Mouse (Mus musculus): ENCODE results near the gene Evi2b. TPM values are rescaled to one million over a fixed set of nuclear protein-coding genes. Genes with fewer than 3 reads are reported as not detected.

Gene Evi2b
- polyA plus RNA-seq, 1 experiment: 13.5 TPM

DNA sequence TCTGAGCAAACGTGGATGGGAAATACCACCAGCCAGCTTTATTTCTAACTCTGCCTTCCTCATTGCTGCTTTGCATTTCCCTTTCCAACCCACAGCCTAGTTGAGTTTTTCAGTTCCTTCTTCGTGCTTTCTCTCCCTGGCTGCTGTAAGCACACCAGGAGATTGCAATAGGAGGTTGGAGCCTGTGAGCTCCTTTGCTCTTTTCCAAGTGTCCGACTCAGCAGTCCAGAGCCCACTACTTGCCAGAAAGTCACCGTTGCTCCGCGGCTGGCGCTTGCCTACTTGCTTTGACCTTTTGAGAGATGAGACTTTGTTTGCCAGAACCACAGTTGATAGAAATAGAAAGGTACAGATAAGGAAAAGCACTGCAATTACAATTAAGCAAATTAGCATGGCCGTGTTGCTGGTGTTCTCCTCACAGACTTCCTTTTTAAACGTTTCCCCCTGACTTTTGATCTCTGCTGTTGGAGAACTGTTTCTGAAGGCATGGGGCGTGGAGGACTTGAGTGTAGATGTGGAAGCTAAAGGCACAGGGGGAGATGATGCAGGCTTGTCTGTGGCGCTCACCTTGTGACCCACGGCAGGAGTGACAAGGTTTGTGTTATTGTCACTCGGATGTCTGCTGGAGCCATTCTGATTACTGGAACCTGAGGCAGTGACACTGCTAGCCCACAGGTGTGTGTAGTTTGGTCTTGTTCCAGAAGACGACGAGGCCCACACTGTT lies 3.6 kb upstream of the Evi2b start:
- no peaks in the 10 kb centered on the region for H3K27me3 ChIP-seq (replicated peaks)
- H3K4me1 ChIP-seq: peaks cover 84% of the 10 kb centered on the region
- TF ChIP-seq GATA1 (IDR thresholded peaks at IDR 0.05; ENCODE audit: borderline replicate concordance, low read length) (no peak), FLI1 (IDR thresholded peaks at IDR 0.05; ENCODE audit: low read length) (no peak)
- H3K4me3 ChIP-seq (replicated peaks): peak overlapping the region; percentile 74
- H3K9me3 ChIP-seq: no peaks in the 10 kb centered on the region
- peaks cover 14% of the 10 kb centered on the region for H3K36me3 ChIP-seq (replicated peaks; ENCODE audit: low read length)

DNA sequence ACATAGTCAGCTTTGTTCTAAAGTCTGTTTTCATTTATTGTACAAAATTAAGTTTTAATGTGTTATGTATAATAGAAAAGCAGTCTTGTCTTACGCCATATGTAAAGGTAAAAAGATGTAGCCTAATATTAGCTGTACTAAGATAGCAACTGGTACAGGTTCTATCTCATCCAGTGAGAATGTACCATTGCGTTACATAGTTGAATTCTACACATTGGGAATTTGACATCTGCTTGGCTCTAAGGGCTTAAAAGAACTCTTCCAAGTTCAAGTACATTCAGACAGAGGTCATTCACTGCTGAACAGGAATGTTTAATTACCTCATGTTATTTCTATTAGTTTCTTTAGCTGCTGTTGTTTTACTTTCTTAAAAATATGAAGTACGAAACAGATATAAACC lies 3.0 kb upstream of the Evi2b start:
- Histone ChIP-seq H3K4me1 (peaks cover 84% of the 10 kb centered on the region), H3K36me3 (replicated peaks; ENCODE audit: low read length) (peaks cover 15% of the 10 kb centered on the region), H3K9me3 (no peaks in the 10 kb centered on the region), H3K27me3 (replicated peaks) (no peaks in the 10 kb centered on the region), H3K4me3 (replicated peaks) (no peak overlapping the region)
- TF ChIP-seq FLI1 (IDR thresholded peaks at IDR 0.05; ENCODE audit: low read length): no peak
- TF ChIP-seq GATA1 (IDR thresholded peaks at IDR 0.05; ENCODE audit: borderline replicate concordance, low read length): no peak

DNA sequence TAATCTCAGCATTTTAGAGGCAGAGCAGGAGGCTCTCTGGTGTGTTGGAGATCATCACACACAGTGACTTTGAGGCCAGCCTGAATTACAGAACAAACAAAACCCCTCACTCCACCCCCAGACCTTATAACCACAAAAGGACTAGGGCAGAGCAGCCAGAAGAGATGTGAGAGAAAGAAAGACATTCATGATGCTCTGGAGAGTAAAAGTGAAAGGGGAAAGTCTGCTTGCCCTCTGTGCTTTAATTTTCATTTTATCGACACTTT lies 681 bp upstream of the Evi2b start:
- Histone ChIP-seq H3K36me3 (replicated peaks; ENCODE audit: low read length) (peaks cover 22% of the 10 kb centered on the region), H3K27me3 (replicated peaks) (no peaks in the 10 kb centered on the region), H3K9me3 (no peaks in the 10 kb centered on the region), H3K4me3 (replicated peaks) (peak overlapping the region; percentile 93), H3K4me1 (peaks cover 81% of the 10 kb centered on the region)
- TF ChIP-seq GATA1 (IDR thresholded peaks at IDR 0.05; ENCODE audit: borderline replicate concordance, low read length) (no peak), FLI1 (IDR thresholded peaks at IDR 0.05; ENCODE audit: low read length) (no peak)

DNA sequence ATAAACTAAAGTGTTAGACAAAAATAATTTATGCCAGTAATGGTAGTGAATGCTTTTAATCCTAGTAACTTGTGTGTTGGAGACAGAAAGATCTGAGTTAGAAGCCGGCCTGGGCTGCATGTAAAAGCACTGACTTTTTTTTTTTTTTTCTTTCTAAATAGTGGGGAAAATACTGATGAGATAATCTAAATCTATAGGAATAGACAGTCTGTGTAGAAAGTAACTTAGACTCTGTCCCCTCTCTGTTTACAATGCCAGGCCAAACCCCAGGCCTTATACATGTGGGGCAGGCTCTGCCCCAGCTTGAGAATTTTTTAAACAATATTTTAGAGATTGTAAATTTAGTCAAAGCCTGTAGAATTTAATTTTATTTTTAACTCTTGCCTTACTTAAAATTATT lies 618 bp downstream of the Evi2b start:
- peaks cover 81% of the 10 kb centered on the region for H3K4me1 ChIP-seq
- peak overlapping the region; percentile 93 for H3K4me3 ChIP-seq (replicated peaks)
- H3K9me3 ChIP-seq: no peaks in the 10 kb centered on the region
- H3K27me3 ChIP-seq (replicated peaks): no peaks in the 10 kb centered on the region
- TF ChIP-seq FLI1 (IDR thresholded peaks at IDR 0.05; ENCODE audit: low read length) (no peak), GATA1 (IDR thresholded peaks at IDR 0.05; ENCODE audit: borderline replicate concordance, low read length) (no peak)
- peaks cover 34% of the 10 kb centered on the region for H3K36me3 ChIP-seq (replicated peaks; ENCODE audit: low read length)

DNA sequence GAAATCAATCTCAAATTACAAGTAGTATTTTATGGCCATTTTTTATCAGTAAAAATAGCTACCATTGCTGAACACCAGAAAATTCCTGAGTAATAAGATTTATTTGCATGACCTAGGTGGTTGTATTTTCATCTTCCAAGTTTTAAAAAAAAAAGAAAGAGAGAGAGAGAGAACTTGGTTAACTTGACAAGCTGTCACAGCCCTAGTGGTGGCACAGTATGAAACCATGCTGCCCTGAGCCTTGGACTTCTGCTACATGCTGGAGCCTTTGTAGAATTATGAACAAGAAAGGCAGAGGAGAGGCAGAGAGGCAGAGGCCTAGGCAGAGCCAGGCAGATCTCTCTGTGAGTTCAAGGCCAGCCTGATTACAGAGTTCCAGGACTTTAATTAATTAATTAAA lies 1.6 kb downstream of the Evi2b start:
- peaks cover 33% of the 10 kb centered on the region for H3K36me3 ChIP-seq (replicated peaks; ENCODE audit: low read length)
- no peaks in the 10 kb centered on the region for H3K9me3 ChIP-seq
- peaks cover 77% of the 10 kb centered on the region for H3K4me1 ChIP-seq
- TF ChIP-seq FLI1 (IDR thresholded peaks at IDR 0.05; ENCODE audit: low read length) (no peak), GATA1 (IDR thresholded peaks at IDR 0.05; ENCODE audit: borderline replicate concordance, low read length) (no peak)
- H3K4me3 ChIP-seq (replicated peaks): peak overlapping the region; percentile 89
- H3K27me3 ChIP-seq (replicated peaks): no peaks in the 10 kb centered on the region

DNA sequence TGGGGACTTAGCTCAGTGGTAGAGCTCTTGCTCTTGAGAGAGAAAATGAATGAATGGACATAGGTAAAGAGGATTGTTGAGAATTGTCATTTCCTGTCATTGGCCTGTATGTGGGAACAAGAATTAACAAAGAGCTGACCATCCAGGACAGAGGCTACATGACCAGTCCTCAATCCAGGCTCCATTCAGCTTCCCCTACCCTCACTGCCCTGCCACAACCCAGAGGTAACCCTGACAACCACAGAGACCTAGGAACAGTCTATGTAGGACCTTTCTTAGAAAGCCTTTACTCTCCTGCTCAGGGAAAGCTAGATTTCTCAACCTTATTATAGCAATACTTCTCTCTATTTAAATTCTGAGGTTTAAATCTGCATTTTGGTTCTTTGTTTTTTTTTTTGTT lies 2.8 kb downstream of the Evi2b start:
- peak overlapping the region; percentile 84 for H3K4me3 ChIP-seq (replicated peaks)
- H3K36me3 ChIP-seq (replicated peaks; ENCODE audit: low read length): peaks cover 38% of the 10 kb centered on the region
- no peak for TF ChIP-seq GATA1 (IDR thresholded peaks at IDR 0.05; ENCODE audit: borderline replicate concordance, low read length)
- TF ChIP-seq FLI1 (IDR thresholded peaks at IDR 0.05; ENCODE audit: low read length): no peak
- peaks cover 75% of the 10 kb centered on the region for H3K4me1 ChIP-seq
- H3K27me3 ChIP-seq (replicated peaks): no peaks in the 10 kb centered on the region
- no peaks in the 10 kb centered on the region for H3K9me3 ChIP-seq

DNA sequence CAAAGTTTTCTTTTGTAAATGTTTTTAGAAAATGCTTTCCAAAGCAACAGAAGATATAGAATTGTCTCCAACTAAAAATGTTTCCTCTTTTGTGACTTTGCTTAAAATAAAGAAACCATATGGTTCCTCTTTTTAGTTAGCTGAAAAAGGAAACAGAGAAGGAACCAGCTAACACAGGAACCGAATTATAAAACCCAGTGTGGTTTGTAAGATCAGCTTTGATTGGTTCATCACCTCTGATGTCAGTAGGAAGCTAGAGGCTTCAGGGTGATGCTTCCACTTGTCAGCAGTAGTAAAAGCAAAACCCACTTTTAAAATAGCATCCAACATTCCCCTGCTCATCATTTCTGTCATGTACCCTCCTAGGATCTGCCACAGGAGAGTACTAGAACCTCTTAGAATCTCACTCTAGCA lies 3.7 kb downstream of the Evi2b start:
- Histone ChIP-seq H3K9me3 (no peaks in the 10 kb centered on the region), H3K4me1 (peaks cover 74% of the 10 kb centered on the region), H3K36me3 (replicated peaks; ENCODE audit: low read length) (peaks cover 46% of the 10 kb centered on the region), H3K27me3 (replicated peaks) (no peaks in the 10 kb centered on the region), H3K4me3 (replicated peaks) (peak overlapping the region; percentile 78)
- TF ChIP-seq GATA1 (IDR thresholded peaks at IDR 0.05; ENCODE audit: borderline replicate concordance, low read length): no peak
- TF ChIP-seq FLI1 (IDR thresholded peaks at IDR 0.05; ENCODE audit: low read length): no peak

DNA sequence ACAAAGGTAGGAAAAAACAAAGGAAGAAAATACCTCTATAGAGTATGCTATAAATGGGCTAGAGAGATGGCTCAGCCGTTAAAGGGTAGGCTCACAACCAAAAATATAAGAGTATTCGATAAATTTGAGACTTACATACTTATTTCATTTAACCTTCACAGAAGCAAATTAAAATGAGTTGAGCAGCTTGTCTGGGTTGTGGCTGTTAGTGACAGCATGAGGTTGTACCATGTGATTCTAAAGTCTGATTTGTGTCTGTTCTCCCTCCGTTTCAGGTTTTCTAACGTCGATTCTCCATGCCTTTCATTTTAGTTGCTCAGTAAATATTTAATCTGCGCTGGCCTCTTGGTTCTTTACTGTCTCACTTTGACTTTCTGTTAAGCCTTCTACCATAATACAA lies 4.3 kb downstream of the Evi2b start:
- Histone ChIP-seq H3K9me3 (no peaks in the 10 kb centered on the region), H3K27me3 (replicated peaks) (no peaks in the 10 kb centered on the region), H3K4me1 (peaks cover 72% of the 10 kb centered on the region), H3K36me3 (replicated peaks; ENCODE audit: low read length) (peaks cover 49% of the 10 kb centered on the region), H3K4me3 (replicated peaks) (peak overlapping the region; percentile 48)
- no peak for TF ChIP-seq FLI1 (IDR thresholded peaks at IDR 0.05; ENCODE audit: low read length)
- no peak for TF ChIP-seq GATA1 (IDR thresholded peaks at IDR 0.05; ENCODE audit: borderline replicate concordance, low read length)

DNA sequence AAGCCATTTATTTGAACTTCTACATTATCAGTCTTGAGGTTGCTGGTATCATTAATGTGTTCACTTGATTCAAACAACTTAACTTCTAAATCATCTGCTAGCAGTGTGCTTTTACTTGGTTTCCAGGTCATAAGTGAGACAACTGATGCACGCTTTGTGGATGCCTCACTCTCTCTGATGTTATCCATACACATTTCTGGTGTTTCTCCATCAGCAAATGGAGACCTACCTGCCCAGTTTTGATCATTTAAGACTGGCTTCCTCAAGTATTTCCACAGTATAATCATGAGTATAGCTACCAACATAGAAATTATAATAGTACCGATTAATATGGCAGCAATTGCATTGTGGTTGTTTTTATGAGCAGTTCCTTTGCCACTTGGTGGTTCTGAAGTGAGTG lies 7.8 kb downstream of the Evi2b start:
- Histone ChIP-seq H3K36me3 (replicated peaks; ENCODE audit: low read length) (peaks cover 64% of the 10 kb centered on the region), H3K4me1 (peaks cover 58% of the 10 kb centered on the region), H3K27me3 (replicated peaks) (no peaks in the 10 kb centered on the region), H3K4me3 (replicated peaks) (no peak overlapping the region), H3K9me3 (no peaks in the 10 kb centered on the region)
- TF ChIP-seq GATA1 (IDR thresholded peaks at IDR 0.05; ENCODE audit: borderline replicate concordance, low read length): no peak
- no peak for TF ChIP-seq FLI1 (IDR thresholded peaks at IDR 0.05; ENCODE audit: low read length)

DNA sequence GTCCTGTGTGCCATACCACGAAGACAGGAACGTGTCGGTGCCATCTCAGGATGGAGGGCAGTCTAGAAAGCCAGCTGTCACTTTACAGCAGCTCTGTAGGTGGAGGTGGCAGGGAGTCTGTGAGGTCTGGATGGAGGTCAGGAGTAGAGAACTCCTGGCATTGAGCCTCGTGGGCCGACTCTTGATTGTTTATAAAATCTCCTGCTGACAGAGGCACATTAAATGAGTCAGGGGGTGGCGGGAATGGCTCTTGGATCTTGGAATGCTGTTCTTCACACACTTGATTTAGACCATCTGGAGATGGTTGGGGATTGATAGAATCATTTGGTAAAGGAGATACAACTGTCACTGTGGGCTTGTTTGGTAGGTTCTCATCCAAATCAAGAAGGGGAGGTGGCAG lies 8.2 kb downstream of the Evi2b start:
- H3K4me3 ChIP-seq (replicated peaks): no peak overlapping the region
- TF ChIP-seq GATA1 (IDR thresholded peaks at IDR 0.05; ENCODE audit: borderline replicate concordance, low read length) (no peak), FLI1 (IDR thresholded peaks at IDR 0.05; ENCODE audit: low read length) (no peak)
- peaks cover 53% of the 10 kb centered on the region for H3K4me1 ChIP-seq
- H3K27me3 ChIP-seq (replicated peaks): no peaks in the 10 kb centered on the region
- H3K36me3 ChIP-seq (replicated peaks; ENCODE audit: low read length): peaks cover 64% of the 10 kb centered on the region
- H3K9me3 ChIP-seq: no peaks in the 10 kb centered on the region

DNA sequence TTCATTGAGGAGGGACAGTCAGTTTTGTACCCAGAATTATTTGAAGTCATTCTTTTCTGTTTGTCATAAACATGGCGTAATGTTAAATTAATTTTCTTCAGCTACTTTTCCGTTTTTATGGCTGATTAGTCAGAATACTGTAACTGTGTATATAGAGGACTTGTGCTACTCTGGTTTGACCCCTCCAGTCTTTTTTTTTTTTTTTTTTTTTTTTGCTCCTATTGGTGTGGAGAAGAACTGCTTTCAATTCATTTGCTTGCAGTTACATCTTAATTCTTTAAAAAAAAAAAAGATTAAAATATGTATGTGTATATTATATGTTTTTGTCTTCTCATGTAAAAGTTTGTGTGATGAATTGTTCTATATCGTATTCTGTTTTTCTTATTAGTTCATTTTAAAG lies 11.6 kb downstream of the Evi2b start:
- Histone ChIP-seq H3K9me3 (no peaks in the 10 kb centered on the region), H3K4me3 (replicated peaks) (no peak overlapping the region), H3K36me3 (replicated peaks; ENCODE audit: low read length) (peaks cover 45% of the 10 kb centered on the region), H3K4me1 (peaks cover 28% of the 10 kb centered on the region), H3K27me3 (replicated peaks) (no peaks in the 10 kb centered on the region)
- TF ChIP-seq FLI1 (IDR thresholded peaks at IDR 0.05; ENCODE audit: low read length) (no peak), GATA1 (IDR thresholded peaks at IDR 0.05; ENCODE audit: borderline replicate concordance, low read length) (no peak)
